Mouse (Mus musculus) urinary bladder, postnatal 4 days (tissue): ENCODE measurements around the gene Baz1a.
"Not testable (repeated sequence)": the region's sequence is repeated elsewhere in the genome, so short reads cannot be mapped to it uniquely, and the experiment has no call there.

Experiments used
- DNase-seq, 2 experiments: peaks; one replicate each; pipeline ENCODE4 v3.0.0; 2021 to 2022; ENCODE audit warnings: low spot score in 2 of 2

Gene Baz1a

DNA sequence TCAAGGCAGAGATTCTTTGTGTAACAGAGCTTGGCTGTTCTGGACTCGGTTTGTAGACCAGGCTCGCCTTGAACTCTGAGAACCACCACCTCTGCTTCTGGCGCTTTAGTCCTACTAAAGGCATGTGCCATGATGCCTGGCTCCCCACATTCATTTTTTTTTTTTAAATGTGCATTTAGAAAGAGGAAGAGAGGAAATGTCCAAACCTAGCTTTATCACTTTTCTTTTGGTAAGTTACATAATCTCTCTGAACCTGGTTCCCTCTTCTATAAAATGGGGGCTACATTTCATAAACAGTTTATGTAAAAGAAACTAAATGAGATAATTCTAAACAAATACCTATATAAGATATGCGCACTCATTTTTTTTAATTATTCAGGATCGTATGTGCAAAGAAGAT lies 33.2 kb downstream of the Baz1a start:
- DNase-seq = no peak

DNA sequence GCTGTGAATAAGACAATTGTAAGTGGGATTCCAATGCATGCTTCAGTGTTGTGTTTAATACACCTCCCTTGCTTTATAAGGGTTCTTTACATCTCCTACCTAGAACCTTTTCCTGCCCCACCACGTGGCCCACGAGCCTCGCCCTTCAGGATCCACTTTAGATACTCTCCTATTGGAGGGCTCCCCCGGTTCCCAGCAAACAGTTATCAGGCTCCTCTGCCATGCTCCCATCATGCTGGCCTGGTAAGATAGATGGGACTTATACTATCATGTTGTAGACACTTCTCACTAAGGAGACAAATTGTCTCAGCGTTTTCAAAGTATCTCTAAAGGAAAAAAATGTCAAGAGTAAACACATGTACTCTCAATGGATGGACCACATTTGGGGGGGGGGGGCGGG lies 33.6 kb downstream of the Baz1a start:
- DNase-seq = no peak

DNA sequence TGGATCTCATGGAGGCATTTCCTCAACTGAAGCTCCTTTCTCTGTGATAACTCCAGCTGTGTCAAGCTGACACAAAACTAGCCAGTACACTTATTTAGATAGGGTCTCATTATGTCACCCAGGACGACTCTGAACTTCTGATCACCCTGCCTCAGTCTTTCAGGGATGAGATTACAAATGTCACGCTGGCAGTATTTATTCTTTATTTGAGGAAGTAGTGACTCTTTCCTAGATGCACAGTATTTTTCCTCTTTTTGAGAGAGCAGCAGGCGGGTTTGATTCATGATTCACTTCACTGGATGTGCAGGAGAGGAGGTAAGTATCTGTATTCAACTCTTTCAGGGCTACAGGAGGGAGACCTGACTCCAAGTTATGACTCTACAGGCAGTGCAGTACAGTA lies 45.1 kb downstream of the Baz1a start:
- no peak for DNase-seq

DNA sequence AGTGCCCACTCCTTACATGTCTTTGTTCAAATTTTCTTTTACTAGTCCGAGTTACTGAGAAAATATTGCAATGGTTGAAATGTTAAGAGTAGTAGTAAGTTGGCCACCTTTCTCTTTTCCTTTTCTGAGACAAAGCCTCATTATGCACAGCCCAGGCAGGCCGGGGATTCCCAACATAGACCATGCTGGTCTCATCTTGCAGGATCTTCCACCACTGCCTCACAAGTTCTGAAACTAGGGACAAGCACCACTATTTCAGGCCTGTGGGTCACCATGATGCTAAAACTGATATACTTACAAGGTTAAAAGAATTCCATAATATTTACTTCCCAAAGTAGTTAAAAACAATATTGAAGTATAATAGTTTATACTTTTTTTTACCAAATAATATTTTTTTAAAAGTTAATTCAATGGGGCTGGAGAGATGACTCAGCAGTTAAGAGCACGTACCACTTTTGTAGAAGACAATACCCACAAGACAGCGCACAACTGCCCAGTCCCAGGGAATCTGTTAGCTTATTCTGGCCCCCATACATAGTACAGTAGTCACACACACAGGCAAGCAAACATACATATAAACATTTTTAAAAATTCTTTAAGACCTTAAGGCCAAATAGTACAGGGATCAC lies 48.5 kb downstream of the Baz1a start:
- DNase-seq = no peak

DNA sequence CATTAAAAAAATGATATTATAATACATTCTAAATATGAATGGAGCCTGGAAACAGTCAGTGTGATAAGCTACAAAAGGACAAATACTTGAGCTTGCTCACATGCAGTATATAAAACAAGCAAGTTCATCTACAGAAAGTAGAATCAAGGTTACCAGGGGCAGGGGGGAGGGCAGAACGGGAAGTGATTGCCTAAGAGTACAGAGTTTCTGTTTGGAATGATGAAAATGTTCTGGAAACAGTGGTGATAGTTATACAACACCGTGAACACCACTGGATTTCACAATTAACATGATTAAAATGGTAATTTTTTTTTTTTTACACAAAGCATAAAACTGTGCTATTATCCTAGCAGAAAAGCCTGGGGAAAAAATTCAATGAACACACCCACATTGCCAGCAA lies 54.6 kb downstream of the Baz1a start:
- DNase-seq = no peak

DNA sequence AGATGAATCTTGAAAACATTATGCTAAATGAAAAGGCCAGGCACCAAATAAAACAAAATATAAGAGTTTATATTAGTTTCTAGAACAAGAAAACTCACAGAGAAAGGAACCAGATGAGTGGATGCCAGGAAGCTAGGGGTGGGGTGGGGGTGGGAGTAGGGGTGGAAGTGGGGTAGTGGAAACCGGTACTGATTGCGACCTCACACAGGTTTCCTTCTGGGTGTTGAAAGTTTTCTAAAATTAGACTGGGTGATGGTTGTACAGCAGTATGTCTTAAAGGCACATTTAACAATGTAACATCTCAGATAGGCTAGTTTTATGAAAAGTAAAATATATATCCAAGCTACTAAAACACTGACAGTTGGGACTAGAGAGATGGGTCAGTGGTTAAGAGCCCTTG lies 57.2 kb downstream of the Baz1a start:
- no peak for DNase-seq

DNA sequence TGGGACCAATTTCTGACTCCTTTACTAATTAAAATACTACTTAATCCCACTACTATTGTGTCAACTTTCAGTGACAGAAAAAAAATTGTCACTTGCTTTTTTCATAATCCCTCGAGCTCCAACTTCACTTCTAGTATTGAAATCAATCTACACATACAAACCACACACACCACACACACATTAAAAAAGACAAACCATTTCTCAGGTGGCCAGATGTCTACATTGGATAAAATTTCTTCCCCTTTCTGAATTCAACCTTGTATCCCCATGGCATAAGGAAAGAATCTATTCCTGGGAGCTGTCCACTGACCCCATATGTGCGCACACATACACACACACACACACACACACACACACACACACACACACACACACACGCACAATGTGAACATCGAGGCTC lies 57.7 kb downstream of the Baz1a start:
- no peak for DNase-seq

DNA sequence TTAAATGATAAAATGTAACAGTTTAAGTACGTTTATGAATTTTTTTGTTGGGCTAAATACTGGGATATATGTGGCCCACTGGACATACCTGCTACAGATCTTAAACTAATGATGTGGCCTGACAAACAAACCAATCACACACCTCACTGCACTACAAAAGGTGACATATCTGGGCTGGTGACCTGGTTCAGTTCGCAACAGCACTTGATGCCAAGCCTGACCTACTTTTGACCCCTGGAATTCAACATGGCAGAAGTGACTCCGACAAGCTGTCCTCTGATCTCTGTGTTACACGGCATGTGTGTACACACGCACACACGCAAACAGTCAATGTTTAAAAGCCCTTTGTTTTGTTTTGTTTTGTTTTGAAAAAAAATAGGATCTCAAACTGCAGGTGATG lies 68.0 kb downstream of the Baz1a start:
- DNase-seq = no peak

DNA sequence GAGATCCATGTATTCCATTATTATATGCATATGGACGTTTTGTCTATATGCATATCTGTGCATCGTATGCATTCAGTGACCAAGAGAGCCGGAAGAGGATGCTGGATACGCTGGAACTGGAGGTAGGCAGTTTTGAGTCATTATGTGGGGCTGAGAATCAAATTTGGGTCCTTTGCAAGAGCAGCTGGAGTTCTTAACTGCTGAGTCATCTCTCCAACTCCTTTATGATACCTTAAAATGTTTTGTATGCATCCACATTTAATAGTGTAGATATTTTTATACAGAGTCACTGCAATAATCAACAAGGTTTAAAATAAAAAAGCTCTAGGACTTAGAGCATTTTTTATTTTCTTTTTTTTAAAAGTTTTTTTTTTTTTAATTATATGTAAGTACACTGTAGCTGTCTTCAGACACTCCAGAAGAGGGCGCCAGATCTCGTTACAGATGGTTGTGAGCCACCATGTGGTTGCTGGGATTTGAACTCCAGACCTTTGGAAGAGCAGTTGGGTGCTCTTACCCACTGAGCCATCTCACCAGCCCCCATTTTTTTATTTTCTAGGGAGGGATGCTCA lies 71.5 kb downstream of the Baz1a start:
- DNase-seq = not testable (repeated sequence)

DNA sequence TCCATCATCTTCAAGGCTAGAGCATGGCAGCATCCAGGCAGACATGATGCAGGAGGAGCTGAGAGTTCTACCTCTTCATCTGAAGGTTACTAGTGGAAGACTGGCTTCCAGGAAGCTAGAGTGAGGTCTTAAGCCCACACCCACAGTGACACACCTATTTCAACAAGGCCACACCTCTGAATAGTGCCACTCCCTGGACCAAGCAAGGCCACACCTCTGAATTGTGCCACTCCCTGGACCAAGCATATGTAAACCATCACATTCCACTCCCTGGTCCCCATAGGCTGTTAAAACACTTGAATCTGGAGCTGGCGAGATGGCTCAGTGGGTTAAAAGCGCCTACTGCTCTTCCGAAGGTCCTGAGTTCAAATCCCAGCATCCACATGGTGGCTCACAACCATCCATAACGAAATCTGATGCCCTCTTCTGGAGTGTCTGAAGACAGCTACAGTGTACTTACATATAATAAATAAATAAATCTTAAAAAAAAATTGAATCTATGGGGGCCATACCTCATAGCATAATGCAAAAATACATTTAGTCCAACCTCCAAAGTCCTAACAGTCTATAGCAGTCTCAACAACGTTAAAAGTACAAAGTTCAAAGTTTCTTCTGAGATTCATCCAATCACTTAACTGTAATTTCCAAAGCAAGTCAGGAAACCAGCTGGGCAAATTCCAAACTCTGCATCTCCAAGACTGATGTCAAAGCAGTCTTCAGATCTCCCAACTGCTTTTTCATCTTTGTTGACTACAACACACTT lies 76.4 kb downstream of the Baz1a start:
- not testable (repeated sequence) for DNase-seq

DNA sequence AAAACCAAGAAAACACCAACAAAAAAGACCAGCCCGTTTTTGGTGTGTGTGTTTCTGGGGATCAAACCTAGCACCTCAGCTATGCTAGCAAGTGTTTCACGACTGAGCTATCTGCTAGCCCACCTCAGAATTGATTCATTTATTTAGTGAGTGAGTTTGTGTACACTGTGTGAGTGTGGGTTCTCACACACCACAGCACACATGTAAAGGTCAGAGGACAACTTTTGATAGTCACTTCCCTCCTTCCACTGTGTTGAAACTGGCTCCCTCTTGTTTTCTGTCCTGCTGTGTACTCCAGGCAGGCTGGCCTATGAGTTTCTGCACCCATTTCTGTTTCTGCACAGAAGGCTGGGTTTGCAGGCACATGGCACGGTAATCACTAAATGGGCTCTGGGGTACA lies 103.8 kb downstream of the Baz1a start:
- DNase-seq = no peak

DNA sequence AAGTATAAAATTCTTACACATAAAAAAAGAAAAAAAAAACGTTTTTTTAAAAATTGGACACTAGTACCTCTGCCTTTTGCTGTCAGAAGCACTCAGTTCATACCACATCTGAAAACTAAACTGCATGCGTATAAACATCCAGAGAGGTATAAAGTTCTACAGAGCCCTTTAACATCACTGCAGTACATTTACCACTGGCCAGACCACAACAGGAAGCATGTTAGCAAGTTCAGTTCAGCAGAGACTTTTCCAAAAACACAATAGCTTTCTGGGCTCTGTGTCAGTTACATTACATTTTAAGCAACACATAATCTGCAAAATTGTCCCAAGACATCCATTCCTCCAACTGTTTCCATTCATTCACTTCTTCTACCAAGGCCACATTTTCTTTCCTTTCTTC lies 121.6 kb downstream of the Baz1a start:
- not testable (repeated sequence) for DNase-seq

DNA sequence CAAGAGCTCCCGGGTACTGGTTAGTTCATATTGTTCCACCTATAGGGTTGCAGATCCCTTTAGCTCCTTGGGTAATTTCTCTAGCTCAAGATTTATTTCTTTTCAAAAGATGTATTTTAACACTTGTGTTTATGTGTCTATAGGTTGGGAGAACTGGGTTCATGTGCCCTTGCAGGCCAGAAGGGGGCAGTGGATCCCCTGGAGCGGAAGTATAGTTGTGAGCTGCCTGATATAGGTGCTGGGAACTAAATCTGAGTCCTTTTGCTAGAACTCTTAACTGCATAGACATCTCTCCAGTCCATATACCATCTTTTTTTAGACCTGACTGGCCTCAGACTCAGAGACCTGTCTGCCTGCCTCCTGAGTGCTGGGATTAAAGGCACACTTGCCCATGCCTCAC lies 123.7 kb downstream of the Baz1a start:
- no peak for DNase-seq

DNA sequence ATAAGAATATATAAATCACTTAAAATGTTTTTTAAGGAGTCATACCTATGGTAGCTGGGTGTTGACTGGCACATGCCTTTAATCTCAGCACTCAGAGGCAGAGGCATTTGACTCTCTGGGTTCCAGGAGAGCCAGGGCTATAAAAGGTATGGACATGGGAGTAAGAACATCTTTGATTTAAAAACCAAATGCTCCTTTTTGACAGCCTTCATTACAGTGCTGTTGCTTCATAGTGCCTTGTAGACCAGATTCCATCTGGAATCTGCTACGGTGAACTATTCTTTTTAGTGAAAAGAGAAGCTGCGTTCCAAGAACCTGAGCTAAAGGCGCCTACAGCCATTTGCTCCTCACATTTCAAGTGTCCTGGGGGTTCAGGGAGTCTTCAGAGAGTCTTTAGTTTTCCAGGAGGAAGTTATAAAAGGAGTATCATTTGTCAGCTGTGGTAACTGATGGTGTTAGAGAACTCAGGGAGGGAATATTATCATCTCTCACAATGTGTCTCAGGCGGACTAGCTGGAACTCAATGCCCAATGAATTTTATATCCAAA lies 126.5 kb downstream of the Baz1a start:
- no peak for DNase-seq

DNA sequence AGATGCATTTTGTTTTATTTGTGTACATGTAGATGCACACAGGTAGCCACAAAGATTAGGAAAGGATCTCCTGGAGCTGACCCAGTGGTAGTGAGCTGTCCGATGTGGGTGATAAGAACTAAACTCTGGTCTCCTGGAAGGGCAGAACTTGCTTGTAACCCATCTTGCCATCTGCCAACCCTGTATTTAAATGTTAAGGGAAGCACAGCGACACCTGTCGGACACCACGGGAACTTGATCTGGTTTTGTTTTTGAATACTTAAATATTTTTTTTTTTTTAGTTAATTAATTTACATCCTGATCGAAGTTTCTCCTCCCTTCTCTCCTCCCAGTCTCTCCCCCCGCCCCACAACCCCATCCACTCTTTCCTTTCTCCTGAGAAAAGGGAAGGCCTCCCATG lies 134.5 kb downstream of the Baz1a start:
- peak in 1 of 2 experiments; percentile 77 for DNase-seq

DNA sequence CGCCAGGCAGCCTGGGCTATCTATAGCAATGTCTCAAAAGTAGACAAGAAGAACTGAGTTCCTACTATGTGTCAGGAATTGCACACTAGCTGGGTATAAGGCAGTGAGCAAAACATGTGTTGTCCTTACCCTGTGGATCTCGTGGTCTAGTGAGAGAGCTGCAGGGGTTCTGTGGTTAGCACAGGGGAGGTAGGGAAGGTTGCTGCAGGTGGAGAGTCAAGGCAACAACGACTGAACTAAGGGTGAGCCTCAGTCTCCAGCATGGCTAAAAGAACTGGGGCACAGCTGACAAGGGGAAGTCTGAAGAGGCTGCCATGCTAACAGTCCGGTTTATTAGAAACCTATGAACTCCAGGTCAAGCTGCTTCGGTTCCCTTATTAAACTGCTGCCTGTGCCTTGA lies 134.9 kb downstream of the Baz1a start:
- no peak for DNase-seq

DNA sequence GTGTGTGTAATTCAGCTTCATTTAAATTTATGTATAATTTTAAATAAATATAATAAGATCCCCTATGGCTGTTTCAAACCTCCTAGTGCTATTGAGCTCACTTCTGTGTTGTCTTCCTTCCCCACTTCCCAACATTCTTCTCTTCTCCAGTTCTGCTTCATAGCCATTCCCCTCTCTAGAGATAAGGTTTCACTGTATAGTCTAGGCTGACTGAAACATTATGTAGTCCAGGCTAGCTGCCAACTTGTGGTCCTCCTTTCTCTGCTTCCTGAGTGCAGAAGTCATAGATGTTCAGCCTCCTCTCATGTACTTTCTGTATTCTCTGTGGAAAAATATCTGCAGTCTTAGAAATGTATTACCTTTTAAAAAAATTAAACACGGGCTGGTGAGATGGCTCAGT lies 136.3 kb downstream of the Baz1a start:
- DNase-seq = no peak

DNA sequence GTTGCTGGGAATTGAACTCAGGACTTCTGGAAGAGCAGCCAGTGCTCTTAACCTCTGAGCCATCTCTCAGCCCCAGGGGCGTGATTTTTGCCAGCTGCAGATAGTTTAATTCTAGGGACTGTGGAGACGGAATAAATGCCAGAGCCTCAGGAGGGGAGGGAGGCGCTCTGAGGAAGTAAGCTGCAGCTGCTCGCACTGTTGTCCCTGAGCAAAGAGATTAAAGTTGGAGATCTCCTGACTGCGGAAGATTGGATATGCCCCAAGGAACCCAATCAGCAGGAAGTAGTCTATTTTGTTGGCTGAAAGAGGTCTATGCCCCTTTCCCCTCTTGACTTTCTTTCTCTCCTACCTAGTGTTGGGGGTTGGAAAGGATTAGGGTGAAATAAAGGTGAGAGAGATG lies 137.3 kb downstream of the Baz1a start:
- DNase-seq = no peak

DNA sequence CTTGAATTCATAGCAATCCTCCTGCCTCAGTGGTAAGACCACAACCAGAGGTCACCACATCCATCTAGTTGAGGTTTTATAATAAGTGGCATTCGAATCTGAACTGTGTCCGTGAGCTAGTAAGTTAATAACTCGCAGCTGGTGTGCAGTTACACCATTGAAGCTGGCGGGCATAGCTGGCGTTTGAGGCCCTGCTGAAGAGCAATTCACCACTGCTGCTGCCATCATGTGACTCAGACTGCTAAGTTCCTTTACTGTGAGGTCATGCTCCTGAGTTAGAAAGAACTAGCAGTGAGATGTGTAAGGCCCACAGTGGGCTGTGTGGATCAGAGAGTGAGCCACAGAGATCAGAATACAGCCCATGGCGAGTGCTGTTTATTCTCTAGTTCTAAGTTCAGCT lies 139.4 kb downstream of the Baz1a start:
- DNase-seq = no peak

DNA sequence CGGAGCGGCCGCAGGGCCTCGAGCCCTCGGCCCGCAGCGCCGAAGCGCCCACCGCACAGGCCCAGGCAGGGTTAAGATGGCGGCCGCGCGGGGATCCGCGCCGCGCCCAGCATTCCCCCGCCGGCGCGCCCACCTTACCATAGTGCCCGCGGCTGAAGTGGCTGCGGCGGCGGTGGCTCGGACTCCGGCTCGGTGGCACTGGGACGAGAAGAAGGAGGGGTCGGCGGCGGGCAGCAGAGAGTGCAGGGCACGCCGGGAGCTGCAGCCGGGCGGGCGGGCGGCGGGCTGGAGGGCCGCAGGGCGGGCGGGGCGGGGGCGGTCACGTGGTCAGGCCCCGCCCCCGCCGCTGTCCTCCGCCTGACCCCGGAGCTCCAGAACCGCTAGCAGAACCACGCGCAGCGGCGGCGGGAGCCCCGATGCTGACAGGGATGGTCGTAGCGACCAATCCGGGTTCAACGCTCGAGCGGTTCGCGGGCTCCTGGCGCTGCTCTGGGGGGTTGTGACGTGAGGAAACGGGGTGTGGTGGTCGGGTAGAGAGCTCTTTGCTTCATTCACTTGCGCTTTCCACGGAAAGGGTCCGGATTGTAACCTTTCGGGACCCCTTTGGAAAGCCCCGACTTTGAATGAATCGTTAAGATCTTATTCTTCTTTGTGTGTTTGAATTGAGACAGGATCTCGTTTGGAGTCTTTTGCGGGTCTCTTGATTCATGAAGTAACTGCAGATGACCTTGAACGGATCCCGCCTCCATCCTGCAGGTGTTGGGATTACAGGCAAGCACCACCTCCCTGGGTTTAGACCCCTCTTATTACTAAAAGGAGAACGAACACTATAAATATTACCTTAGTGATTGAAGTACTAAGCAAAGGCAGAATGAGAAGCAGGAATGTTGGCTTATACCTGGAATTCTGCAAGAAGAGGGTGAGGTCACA lies 151.3 kb downstream of the Baz1a start, which contains the start of gene Cfl2:
Gene Cfl2 (minus strand): TSS at position 272 of the 930 bp plus-strand sequence.
- peak; percentile 80 to 85 for DNase-seq

DNA sequence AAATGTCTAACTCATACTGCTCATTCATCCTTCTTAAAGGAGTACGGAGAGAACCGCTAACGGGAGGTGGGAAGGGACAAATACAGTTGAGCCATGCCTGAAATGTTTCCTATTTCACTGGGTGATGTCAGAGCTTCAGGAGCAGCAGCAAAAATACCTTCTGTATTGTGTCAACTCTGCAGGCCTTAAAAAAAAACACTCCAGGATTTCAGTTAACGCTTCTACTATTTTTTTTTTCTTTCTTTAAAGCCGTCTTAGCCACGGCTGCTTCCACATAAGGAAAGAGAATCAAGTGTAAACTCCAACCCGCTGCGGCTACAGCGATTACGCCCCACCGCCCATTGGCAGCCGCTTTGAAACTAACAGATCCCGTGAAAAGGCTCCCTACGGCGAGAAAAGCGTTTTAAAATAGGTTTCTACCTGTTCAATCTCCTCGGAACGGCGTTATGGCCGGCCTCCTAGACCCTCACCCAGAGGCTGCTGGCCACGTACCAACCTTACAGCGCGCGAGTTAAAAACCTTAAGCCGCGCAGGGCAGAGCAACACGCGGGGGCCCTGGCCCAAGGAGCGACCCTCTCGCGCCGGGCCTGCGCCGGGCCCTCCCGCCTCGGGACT lies 152.1 kb downstream of the Baz1a start:
- DNase-seq = no peak
